Mouse (Mus musculus): Measurements from ENCODE around the gene Pacsin3.

Pacsin3 gene

DNA sequence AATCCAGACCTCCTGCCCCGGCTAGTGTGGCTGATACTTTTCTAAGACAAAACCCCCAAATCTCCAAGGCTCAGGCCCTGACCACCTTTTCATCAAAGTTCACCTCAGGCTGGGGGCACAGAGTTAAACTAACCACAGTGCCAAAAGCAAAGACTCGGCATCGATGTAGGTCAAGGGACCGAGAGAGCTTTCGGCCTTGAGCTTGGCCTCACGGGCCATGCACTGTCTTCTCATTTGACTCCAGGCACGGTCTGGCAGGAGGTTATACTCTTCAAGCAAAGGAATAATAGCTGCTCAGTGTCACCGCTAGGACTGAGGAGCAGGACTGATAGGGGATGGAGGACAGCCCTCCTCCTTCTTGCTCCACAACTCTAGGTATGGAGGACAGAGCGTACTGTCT is 50.2 kb downstream of the Pacsin3 start:
- no peak for DNase-seq (ENCODE audit: low read depth)

- DNase-seq (ENCODE audit: low read depth): no peak
Observed at GRCm38 (mm10) chr2:91306589-91306988, 50.8 kb downstream of the Pacsin3 start.

DNA sequence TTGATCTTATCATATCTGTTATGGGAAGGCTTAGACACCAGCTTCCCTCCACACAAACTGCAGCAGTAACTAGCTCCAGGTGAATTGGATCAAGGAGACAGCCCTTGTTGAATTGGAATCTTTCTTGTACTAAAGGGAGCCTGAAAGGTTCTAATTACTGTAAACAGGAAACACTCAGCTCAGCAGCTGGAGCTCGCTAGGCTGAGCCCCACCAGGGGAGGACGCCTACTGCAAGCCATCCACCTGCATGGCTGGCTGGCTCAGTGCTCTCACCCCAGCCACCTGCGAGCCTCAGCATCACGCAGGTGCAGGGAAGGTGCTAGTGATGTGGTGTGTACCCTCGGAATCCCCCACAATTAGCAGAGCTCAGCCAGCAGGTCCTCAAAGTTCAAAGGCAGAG is 52.9 kb downstream of the Pacsin3 start:
- DNase-seq (ENCODE audit: low read depth): no peak

DNA sequence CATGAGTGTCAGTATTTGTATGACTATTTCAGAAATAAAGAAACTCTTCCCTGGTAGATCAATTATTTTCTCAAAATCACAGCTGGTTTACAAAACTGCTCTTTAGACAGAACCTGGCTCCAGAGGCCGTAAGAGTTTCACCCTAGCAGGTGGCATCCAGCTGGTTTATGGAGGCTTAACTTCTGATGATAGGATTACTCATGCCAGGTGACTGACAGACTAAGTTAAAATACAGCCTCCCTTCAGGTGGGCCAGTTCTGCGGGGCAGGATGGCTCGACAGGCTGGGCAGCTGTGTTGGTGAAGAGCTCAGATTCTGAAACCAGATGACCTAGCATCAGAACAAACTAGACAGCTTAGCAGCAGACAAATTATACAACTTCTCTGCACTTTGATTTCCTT is 53.8 kb downstream of the Pacsin3 start:
- DNase-seq (ENCODE audit: low read depth): no peak

DNA sequence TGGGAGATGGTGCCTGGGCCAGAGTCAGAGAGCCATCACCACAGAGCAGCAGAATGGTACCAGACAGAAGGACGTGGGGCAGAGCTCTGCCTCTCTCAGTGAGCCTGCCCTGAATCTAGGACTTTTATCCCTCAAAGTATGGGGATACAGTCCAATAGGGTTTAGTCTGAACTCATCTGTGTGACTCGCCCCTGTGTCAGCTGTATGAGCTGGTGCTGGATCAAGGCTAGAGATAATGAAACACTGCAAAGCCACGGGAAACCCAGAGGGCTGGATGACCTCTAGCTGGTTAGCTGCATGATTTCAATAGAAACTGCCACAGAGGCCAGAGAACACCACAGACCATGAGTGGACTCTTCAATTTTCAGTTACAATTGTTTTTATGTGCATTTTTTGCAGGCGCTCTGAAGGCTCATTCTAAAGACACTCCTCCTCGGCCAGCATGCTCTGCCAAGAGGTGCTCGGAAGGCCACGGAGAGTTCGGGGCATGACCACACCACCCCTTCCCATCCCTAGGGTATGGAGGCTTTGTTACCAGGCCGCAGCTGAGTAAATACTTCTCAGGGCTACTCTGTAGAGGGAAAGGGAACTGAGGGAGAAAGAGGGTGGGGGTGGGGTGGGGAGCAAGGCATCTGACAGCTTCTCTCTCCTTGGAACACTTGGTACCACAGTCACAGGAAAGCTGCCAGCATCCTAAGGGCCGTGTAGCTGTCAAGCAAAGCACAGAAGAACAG is 57.0 kb downstream of the Pacsin3 start:
- DNase-seq (ENCODE audit: low read depth): no peak

DNA sequence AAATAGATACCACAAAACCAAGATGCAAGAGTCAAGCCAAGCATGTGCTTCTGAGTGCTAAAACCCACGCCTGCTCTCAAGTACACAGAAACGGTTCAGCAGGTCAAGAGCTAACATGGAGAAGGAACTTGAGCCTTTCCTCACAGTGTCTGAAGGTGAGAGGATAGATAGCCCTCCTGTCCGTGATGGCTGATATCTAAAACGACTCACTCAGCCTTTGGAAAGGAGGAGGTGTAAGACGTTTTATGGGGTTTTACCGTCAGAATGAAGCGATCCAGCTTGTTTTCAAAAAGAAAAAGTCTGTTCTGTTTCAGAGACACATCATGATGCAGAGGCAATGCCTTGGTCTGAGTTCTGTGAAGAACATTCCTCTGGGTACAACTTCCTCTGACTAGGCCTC is 58.4 kb downstream of the Pacsin3 start:
- DNase-seq (ENCODE audit: low read depth): no peak
